Mouse (Mus musculus): ENCODE measurements around the gene Bloc1s2. TPM values are rescaled to one million over a fixed set of nuclear protein-coding genes. Genes with fewer than 3 reads are reported as not detected.

Bloc1s2 gene
- total RNA-seq, 2 experiments from 2014 or later, result 27.4 to 32.9 TPM

DNA sequence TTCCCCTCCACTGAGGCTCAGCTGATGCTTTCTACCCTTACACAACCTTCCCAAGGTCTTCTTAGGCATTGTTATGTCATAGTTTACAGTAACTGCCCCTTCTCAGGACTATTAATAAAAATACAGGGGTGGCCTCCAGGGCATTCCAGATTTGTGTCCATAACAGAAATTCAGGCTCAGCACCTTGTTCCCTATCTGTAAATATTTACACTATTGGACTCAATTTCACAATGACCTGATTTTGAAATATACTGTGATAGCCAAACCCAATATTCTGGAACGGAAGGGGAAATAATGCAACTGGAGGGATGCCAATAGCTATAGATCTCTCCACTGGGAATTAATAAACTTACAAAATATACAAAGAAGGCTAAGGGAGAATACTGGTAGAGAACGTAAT lies 17.7 kb downstream of the Bloc1s2 start:
- DNase-seq (ENCODE audit: low spot score in 2 of 2), result no peak

GRCm38 (mm10) chr19:44127729-44128497 lies 18.3 kb downstream of the Bloc1s2 start:
- no peak for DNase-seq (ENCODE audit: low spot score in 2 of 2)

DNA sequence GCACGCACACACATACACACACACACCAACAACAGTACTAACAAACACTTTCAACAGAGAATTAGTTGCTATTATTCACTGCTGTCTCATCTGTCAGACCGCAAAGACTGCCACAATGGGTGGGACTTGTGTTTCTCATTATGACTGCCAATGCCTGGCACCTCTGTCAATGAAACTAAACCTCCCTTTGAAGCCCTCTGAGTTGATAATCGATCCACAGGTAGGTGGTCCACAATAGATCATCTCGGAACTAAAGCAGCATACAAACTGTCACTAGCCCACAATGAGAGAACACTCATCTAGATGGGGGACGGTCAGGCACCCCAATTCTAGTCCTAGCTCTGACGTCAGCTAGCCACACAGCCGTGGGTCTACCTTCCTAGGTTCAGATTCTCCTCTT lies 25.1 kb downstream of the Bloc1s2 start:
- DNase-seq (ENCODE audit: low spot score in 2 of 2), result no peak

GRCm38 (mm10) chr19:44120686-44121085 lies 25.6 kb downstream of the Bloc1s2 start:
- DNase-seq (ENCODE audit: low spot score in 2 of 2), result peak in 1 of 2 experiments; percentile 30

DNA sequence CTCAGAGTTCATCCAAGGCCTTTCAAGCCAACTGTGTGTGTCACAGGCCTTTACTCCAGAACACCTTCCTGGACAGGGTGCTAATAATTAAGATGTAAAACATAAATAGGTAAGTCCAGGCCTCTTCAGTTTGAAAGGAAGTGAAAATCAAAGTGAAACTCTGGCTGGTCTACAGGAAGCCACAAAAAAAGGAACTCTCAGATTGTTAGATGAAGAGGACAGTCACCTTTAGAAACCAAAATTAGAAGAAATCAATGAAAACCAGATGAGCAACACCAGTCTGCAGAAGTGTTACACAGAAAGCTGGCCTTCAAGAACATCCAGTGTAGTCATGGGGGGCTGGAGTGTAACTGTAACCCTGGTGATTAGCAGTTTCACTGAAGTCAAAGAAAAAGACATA lies 28.5 kb downstream of the Bloc1s2 start:
- no peak for DNase-seq (ENCODE audit: low spot score in 2 of 2)

DNA sequence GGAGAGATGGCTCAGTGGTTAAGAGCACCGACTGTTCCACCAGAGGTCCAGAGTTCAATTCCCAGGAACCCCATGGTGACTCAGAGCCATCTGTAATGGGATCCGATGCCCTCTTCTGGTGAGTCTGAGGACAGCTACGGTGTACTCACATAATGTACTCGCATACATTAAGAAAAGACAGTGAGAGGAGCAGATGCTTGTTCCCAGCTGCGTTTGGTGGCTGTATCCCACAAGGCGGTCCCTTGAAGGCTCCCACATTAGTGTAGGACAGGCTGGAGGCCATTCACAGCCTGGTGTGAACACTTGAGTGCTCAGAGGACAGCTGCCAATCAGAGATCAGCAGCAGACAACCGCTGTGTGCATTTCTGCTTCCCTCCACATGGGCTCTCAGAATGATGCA lies 34.5 kb downstream of the Bloc1s2 start:
- DNase-seq (ENCODE audit: low spot score in 2 of 2), result no peak

- DNase-seq (ENCODE audit: low spot score in 2 of 2), result no peak
Observed at GRCm38 (mm10) chr19:44110356-44110755, 35.9 kb downstream of the Bloc1s2 start.

DNA sequence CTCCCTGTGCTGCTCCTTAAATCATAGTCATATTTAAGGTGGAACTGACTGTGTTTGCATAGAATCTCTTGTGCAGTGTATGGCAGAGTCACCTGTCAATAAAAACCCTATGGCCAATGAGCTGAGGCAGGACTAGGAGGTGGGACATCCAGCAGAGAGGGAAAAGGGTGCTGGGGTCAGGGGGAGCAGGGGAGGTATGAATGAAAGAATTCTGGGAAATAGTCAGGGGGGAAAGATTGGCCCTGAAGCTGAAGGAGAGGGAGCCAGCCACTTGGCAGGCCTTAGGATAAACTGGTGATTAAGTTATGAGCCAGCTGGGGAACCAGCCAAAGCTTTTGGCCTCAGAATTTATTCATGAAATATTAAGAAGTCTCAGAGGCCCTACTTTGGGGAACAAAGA lies 37.2 kb downstream of the Bloc1s2 start:
- DNase-seq (ENCODE audit: low spot score in 2 of 2), result peak in 1 of 2 experiments; percentile 32

DNA sequence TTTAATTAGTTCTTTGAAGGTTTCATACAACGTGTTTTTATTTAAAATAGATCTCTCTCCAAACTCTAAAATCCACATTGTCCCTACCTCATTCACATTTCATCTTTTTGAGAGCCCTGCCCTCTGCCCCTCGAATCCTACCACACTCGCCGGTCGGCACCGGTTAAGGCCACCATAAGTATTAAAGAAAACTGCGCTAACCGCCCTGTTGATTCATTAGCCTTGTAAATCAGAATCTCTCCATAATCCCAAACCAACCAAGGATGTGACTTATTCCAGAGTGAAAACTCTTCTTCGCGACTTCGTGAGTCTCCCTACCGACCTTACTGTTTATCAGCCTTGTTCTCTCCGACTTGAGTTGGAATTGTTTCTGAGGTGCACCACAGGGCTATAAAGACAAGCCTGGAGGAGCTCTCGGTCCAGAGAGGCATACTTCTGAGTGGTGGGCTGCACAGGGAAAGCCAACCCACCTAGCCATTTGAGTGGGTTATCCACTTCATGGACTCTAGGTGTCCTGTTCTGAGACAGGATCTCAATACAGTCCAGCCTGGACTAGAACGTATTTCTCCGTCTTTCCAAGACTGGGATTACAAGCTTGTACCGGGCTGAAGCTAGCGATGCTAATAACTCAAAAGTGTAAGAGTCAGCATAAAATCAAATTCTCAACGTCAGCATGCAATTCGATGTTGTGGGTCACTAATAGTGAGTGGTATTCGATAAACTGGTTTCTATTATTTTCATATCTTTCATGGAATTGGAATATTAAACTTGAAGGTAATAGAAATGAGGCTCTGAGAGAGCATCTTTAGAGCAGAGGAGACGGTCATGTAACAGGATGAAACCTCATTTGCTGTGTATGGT lies 38.4 kb downstream of the Bloc1s2 start:
- DNase-seq (ENCODE audit: low spot score in 2 of 2), result peak in 1 of 2 experiments; percentile 23

DNA sequence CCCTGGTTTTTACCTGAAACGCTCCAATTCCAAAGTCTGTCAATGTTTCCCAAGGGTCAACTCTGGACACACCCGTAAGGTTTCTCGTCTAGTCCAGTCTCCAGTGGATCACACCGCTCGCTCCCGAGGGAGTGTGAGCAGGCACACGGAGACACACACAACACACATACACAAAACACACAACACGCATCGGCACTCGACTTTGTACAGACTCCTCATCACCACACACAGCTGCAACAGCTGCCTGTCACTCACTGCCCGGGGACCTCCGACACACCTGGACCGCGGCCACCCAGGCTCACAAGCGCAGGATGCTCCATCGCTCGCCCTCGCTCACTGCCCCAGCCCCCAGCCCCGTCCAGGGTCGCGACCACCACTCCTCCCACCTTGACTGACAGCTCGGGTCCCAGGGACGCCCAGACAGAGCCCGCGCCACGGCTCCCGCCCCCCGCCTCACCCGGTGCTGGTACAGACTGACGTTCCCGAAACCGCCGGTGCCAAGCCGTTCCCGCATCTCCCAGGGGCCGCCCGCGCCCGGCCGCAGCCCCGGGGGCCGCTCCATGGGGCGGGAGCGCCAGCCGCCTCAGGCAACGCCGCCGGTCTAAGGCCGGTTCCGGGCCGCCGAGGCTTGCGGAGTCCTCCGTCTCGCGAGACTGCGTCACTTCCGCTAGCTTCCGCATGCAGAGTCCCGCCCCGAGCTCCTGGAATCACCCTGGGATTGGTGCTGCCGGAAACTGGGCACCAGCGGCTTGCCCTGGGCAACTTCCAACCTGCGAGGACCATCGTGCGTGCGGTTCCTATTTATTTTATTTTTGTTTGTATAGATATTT lies 39.2 kb downstream of the Bloc1s2 start, which contains the start of gene Chuk:
Gene Chuk (minus strand): TSS at position 650 of the 830 bp plus-strand sequence.
- peak; percentile 93 to 96 for DNase-seq (ENCODE audit: low spot score in 2 of 2)

- no peak for DNase-seq (ENCODE audit: low spot score in 2 of 2)
Observed at GRCm38 (mm10) chr19:44104393-44104792, 41.9 kb downstream of the Bloc1s2 start.

DNA sequence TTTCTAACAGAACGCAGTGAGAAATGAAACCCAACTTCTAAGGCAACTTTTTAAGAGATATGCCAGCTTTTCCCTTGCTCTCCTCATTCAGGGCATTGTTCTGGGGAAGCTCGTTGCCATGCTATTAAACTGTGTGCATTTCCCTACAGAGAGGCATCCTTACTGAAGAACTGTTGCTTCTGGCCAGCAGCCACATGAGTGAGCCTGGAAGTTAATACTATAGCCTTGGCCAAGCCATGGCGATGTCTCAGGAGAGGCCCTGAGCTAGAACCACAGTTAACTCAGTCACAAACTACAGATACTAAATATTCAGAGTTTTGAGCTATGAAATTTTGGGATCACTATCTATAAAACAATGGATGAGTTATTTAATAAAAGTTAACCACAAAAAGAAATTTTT lies 43.2 kb downstream of the Bloc1s2 start:
- DNase-seq (ENCODE audit: low spot score in 2 of 2), result no peak

DNA sequence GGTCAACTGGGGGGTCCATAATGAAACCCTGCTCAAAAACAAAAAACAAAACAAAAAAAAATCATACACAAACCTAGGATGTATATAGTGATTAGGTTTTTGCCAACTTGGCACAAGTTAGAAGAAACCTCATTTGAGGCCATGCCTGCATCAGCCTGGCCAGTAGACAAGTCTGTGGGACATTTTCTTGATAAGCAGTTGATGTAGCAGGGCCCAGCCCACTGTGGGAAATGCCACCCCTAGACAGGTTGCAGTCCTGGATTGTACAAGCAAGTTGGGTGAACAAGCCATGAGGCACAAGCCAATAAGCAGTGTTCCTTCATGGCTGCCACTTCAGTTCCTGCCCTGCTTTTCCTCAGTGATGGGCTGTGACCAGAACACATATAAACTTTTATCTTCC lies 45.4 kb downstream of the Bloc1s2 start:
- no peak for DNase-seq (ENCODE audit: low spot score in 2 of 2)

Other genes with a start within 250 kb of the Bloc1s2 start
- gene Dnmbp, start 206.3 kb downstream of the Bloc1s2 start, total RNA-seq (2021), result 10 to 100 TPM; 12.1 to 13.5 TPM
- not detected for gene Cpn1, start 159.9 kb downstream of the Bloc1s2 start, total RNA-seq (2021)
- gene Cyp2c23, start 117.2 kb downstream of the Bloc1s2 start, total RNA-seq (2021), result 1 to 10 TPM in 1 of 2 experiments, under 1 TPM in 1; 0.32 to 1.2 TPM
- 10 to 100 TPM; 17.7 to 28.0 TPM for gene Erlin1, start 76.7 kb downstream of the Bloc1s2 start, total RNA-seq (2021)
- 10 to 100 TPM; 44.5 to 94.4 TPM for gene Chuk, start 39.0 kb downstream of the Bloc1s2 start, total RNA-seq (2021)
- gene Cwf19l1, start 10.6 kb downstream of the Bloc1s2 start, total RNA-seq (2021), result 10 to 100 TPM; 15.7 to 27.6 TPM
- not detected for gene Pkd2l1, start 46.0 kb upstream of the Bloc1s2 start, total RNA-seq (2021)
- gene Scd3, start 56.8 kb upstream of the Bloc1s2 start, total RNA-seq (2021), result under 1 TPM in 1 of 2 experiments, not detected in 1; 0.22 TPM
- gene Scd2, start 147.2 kb upstream of the Bloc1s2 start, total RNA-seq (2021), result 100 to 1,000 TPM; 836 to 847 TPM
- gene Scd4, start 186.6 kb upstream of the Bloc1s2 start, total RNA-seq (2021), result 10 to 100 TPM in 1 of 2 experiments, 1 to 10 TPM in 1; 5.2 to 15.0 TPM

Measured in adrenal gland, adult 18-20 months (tissue).